Mouse (Mus musculus): ENCODE results near the gene Ptpn6. TPM values are rescaled to one million over a fixed set of nuclear protein-coding genes. Genes with fewer than 3 reads are reported as not detected.
"Not testable (repeated sequence)": the region's sequence is repeated elsewhere in the genome, so short reads cannot be mapped to it uniquely, and the experiment has no call there.

The Ptpn6 gene
- polyA plus RNA-seq, 1 experiment = 18.2 TPM

- no peak for DNase-seq (ENCODE audit: low spot score)
These were observed 38.4 kb downstream of the Ptpn6 start for GRCm38 (mm10) chr6:124699962-124700610.

- DNase-seq (ENCODE audit: low spot score) = no peak
These were observed 39.1 kb downstream of the Ptpn6 start for GRCm38 (mm10) chr6:124699366-124699765.

GRCm38 (mm10) chr6:124698751-124699150 lies 39.8 kb downstream of the Ptpn6 start:
- no peak for DNase-seq (ENCODE audit: low spot score)

- DNase-seq (ENCODE audit: low spot score) = no peak
These were observed 41.9 kb downstream of the Ptpn6 start for GRCm38 (mm10) chr6:124696441-124697150.

- no peak for DNase-seq (ENCODE audit: low spot score)
These were observed 44.2 kb downstream of the Ptpn6 start for GRCm38 (mm10) chr6:124694166-124694955.

- DNase-seq (ENCODE audit: low spot score) = no peak
These were observed 45.1 kb downstream of the Ptpn6 start for GRCm38 (mm10) chr6:124693243-124693981.

GRCm38 (mm10) chr6:124690517-124690916 lies 48.0 kb downstream of the Ptpn6 start:
- no peak for DNase-seq (ENCODE audit: low spot score)

- DNase-seq (ENCODE audit: low spot score) = no peak
These were observed 49.5 kb downstream of the Ptpn6 start for GRCm38 (mm10) chr6:124689011-124689410.

GRCm38 (mm10) chr6:124688151-124688758 lies 50.3 kb downstream of the Ptpn6 start:
- no peak for DNase-seq (ENCODE audit: low spot score)

GRCm38 (mm10) chr6:124686644-124687043 lies 51.9 kb downstream of the Ptpn6 start:
- DNase-seq (ENCODE audit: low spot score) = not testable (repeated sequence)

GRCm38 (mm10) chr6:124685606-124686386 lies 52.7 kb downstream of the Ptpn6 start:
- DNase-seq (ENCODE audit: low spot score) = no peak

GRCm38 (mm10) chr6:124683591-124684417 lies 54.7 kb downstream of the Ptpn6 start:
- DNase-seq (ENCODE audit: low spot score) = peak; percentile 37

- not testable (repeated sequence) for DNase-seq (ENCODE audit: low spot score)
These were observed 56.2 kb downstream of the Ptpn6 start for GRCm38 (mm10) chr6:124682291-124682690.

GRCm38 (mm10) chr6:124679486-124679885 lies 59.0 kb downstream of the Ptpn6 start:
- DNase-seq (ENCODE audit: low spot score) = no peak

GRCm38 (mm10) chr6:124678769-124679168 lies 59.7 kb downstream of the Ptpn6 start:
- no peak for DNase-seq (ENCODE audit: low spot score)

- no peak for DNase-seq (ENCODE audit: low spot score)
These were observed 62.3 kb downstream of the Ptpn6 start for GRCm38 (mm10) chr6:124676171-124676570.

- no peak for DNase-seq (ENCODE audit: low spot score)
These were observed 63.9 kb downstream of the Ptpn6 start for GRCm38 (mm10) chr6:124674591-124674990.

- no peak for DNase-seq (ENCODE audit: low spot score)
These were observed 64.9 kb downstream of the Ptpn6 start for GRCm38 (mm10) chr6:124673619-124674018.

GRCm38 (mm10) chr6:124672100-124672499 lies 66.4 kb downstream of the Ptpn6 start:
- no peak for DNase-seq (ENCODE audit: low spot score)

All from urinary bladder, adult 2 months (tissue).